Mouse (Mus musculus): ENCODE results near the gene Ccdc190.

- TF ChIP-seq EP300 (IDR thresholded peaks at IDR 0.05) = no peak
- no peak for TF ChIP-seq CTCF (IDR thresholded peaks at IDR 0.05)
Observed at GRCm38 (mm10) chr1:169951561-169951960, 23.1 kb downstream of the Ccdc190 start.

Measured in lung, postnatal 0 days (tissue).